Mouse (Mus musculus) ES-CJ7 (cell line): Measurements from ENCODE around the gene Gbgt1.
A peak's percentile ranks its signal among the peaks of the same experiment; 100 is the strongest.
"Not testable (repeated sequence)": the region's sequence is repeated elsewhere in the genome, so short reads cannot be mapped to it uniquely, and the experiment has no call there.

Experiments used
- DNase-seq: peaks from one replicate; pipeline ENCODE4 v3.0.0; 2011; ENCODE audit warnings: low read depth, low spot score

Gbgt1 gene

GRCm38 (mm10) chr2:28498431-28498830, 1.7 kb downstream of the Gbgt1 start:
- no peak for DNase-seq

GRCm38 (mm10) chr2:28502987-28503386, 6.3 kb downstream of the Gbgt1 start:
- DNase-seq, result no peak

GRCm38 (mm10) chr2:28504676-28505075, 8.0 kb downstream of the Gbgt1 start:
- no peak for DNase-seq

GRCm38 (mm10) chr2:28505795-28506194, 9.1 kb downstream of the Gbgt1 start, which contains the start of gene Gm10134:
TSS of gene Gm10134 (plus strand) at chr2:28506095.
- no peak for DNase-seq

- peak; percentile 92 for DNase-seq
These were observed 9.6 kb downstream of the Gbgt1 start for GRCm38 (mm10) chr2:28506291-28506690.

GRCm38 (mm10) chr2:28511600-28511999, 14.9 kb downstream of the Gbgt1 start:
- DNase-seq, result not testable (repeated sequence)

GRCm38 (mm10) chr2:28512798-28513401, 16.2 kb downstream of the Gbgt1 start, which contains the start of gene Ralgds:
TSS of gene Ralgds (plus strand) at chr2:28513125.
- peak; percentile 42 for DNase-seq

- DNase-seq, result no peak
These were observed 17.0 kb downstream of the Gbgt1 start for GRCm38 (mm10) chr2:28513431-28514370.

- DNase-seq, result peak; percentile 93
These were observed 17.8 kb downstream of the Gbgt1 start for GRCm38 (mm10) chr2:28514489-28514888.

- DNase-seq, result peak; percentile 94
These were observed 20.7 kb downstream of the Gbgt1 start for GRCm38 (mm10) chr2:28517206-28517909.

GRCm38 (mm10) chr2:28518231-28518630, 21.5 kb downstream of the Gbgt1 start:
- peak; percentile 88 for DNase-seq

GRCm38 (mm10) chr2:28520581-28520980, 23.9 kb downstream of the Gbgt1 start:
- DNase-seq, result no peak

- DNase-seq, result no peak
These were observed 25.0 kb downstream of the Gbgt1 start for GRCm38 (mm10) chr2:28521571-28522151.

GRCm38 (mm10) chr2:28522166-28522565, 25.5 kb downstream of the Gbgt1 start:
- DNase-seq, result no peak

GRCm38 (mm10) chr2:28523643-28524117, 27.0 kb downstream of the Gbgt1 start:
- DNase-seq, result peak; percentile 68

GRCm38 (mm10) chr2:28524406-28524805, 27.7 kb downstream of the Gbgt1 start:
- no peak for DNase-seq

- DNase-seq, result peak; percentile 55
These were observed 28.7 kb downstream of the Gbgt1 start for GRCm38 (mm10) chr2:28525219-28525942.

- DNase-seq, result peak; percentile 51
These were observed 29.5 kb downstream of the Gbgt1 start for GRCm38 (mm10) chr2:28525943-28526876.

- no peak for DNase-seq
These were observed 31.0 kb downstream of the Gbgt1 start for GRCm38 (mm10) chr2:28527436-28528353.
